Mouse (Mus musculus): ENCODE results near the gene Tecr. TPM values are rescaled to one million over a fixed set of nuclear protein-coding genes. Genes with fewer than 3 reads are reported as not detected.

Tecr gene
- 438 and 474 TPM in 2 replicates for polyA plus RNA-seq (2015; fragmentation: Nextera tagmentation; extraction: Ambion mirVana)

- ATAC-seq (ENCODE audit: extremely low read depth, insufficient number of reproducible peaks, low FRiP score, low TSS enrichment): peak; percentile 94
- Histone ChIP-seq H3K4me2 (peak within 1 kb of the TSS; percentile 97), H3K27ac (replicated peaks) (peak within 1 kb of the TSS; percentile 99), H3K4me3 (peak within 1 kb of the TSS; percentile 93), H3K9ac (peak within 1 kb of the TSS; percentile 97), H3K4me1 (peaks cover 31% of the 10 kb centered on the region), H3K27me3 (replicated peaks) (no peaks in the 10 kb centered on the region), H3K36me3 (peaks cover 36% of the 10 kb centered on the region), H3K9me3 (no peaks in the 10 kb centered on the region)
- under 1% methylated on average over 69 of the region's 69 CpGs for WGBS
These were observed at the start of gene Tecr, which contains the start of gene Dnajb1 for GRCm38 (mm10) chr8:83607661-83608397. TSS of gene Tecr (minus strand) at chr8:83607971. TSS of gene Dnajb1 (plus strand) at chr8:83608193.

DNA sequence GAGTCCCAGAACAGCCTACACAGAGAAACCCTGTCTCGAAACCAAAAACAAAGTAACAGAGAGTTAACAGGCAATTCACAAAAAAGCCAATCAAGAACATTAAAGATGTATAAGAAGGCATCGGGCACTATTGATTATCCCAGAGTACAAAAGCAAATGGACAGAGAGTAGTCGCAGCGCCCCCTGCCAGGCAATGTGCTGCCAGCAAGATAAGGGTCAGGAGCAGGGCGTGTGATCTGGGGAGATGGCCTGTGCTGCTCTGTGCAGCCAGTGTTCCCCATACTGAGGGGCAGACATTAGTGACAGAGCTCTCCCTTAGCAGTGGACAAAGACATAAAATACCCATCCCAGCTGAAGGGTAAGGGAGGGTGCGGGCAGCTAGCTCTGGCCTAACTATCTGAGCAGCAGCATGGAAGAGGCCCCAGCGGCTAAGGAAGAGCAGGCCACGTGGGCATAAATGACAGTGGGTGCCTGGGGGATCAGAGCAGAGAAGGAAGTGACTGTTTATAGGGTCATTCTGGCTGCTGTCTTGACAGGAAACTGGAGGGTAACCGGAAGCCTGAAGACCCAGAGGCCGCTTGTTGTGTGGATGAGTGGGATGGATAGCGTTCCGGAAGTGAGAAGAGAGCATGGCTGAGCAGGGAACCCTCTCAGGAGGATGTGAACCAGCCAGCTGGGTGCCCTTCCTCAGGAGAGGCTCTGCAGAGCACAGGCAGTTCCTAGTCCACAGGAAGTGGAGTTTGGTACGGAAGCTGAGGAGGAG, 48.9 kb upstream of the Tecr start:
- WGBS: 67% methylated on average over 13 of the region's 13 CpGs
- H3K4me1 ChIP-seq: peaks cover 46% of the 10 kb centered on the region
- H3K4me3 ChIP-seq: no peak overlapping the region
- H3K9ac ChIP-seq: no peak overlapping the region
- H3K36me3 ChIP-seq: peaks cover 38% of the 10 kb centered on the region
- H3K27ac ChIP-seq (replicated peaks): peak overlapping the region; percentile 33
- H3K4me2 ChIP-seq: no peak overlapping the region
- no peaks in the 10 kb centered on the region for H3K9me3 ChIP-seq
- no peaks in the 10 kb centered on the region for H3K27me3 ChIP-seq (replicated peaks)
- no peak for ATAC-seq (ENCODE audit: extremely low read depth, insufficient number of reproducible peaks, low FRiP score, low TSS enrichment)

DNA sequence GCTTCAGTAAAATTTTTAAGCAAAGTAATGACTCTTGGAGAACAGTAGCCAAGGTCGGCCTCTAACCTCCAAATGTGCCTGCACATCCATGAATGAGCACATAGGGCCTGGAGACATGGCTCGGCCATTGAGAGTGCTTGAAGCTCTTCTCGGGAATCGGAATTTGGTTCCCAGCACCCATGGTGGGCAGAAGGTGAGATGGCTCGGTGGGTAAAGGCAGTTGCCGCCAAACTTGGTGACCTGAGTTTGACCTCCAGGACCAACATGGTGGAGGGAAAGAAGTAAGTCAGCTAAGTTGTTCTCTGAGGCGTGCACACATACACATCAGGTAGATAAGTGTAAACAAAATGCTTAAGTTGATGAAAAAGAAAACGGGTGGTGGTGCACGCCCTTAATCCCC, 48.3 kb upstream of the Tecr start:
- H3K36me3 ChIP-seq: peaks cover 38% of the 10 kb centered on the region
- H3K27me3 ChIP-seq (replicated peaks): no peaks in the 10 kb centered on the region
- 82% methylated on average over 9 of the region's 9 CpGs for WGBS
- H3K4me1 ChIP-seq: peaks cover 41% of the 10 kb centered on the region
- H3K9me3 ChIP-seq: no peaks in the 10 kb centered on the region
- no peak overlapping the region for H3K4me3 ChIP-seq
- no peak for ATAC-seq (ENCODE audit: extremely low read depth, insufficient number of reproducible peaks, low FRiP score, low TSS enrichment)
- no peak overlapping the region for H3K4me2 ChIP-seq
- peak overlapping the region; percentile 33; the same call in 1 of the 2 replicates for H3K27ac ChIP-seq (replicated peaks)
- no peak overlapping the region for H3K9ac ChIP-seq

DNA sequence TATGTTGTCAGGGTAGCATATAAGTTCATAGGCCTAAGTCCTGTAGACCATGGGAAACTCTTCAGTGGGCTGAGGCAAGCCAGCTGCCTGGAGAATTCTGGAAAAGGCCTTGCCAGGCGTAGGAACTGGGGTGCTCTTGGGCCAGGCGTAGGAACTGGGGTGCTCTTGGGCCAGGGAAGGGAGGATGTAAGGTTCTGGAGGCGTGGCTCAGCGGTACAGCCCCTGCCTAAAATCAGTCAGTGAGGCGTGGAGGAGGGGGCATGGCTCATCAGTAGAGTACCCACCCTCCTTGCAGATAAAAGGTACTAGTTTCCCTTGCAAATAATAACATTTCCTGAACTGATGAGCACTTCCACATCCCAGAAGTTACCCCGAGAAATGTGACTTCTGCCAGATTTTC, 47.0 kb upstream of the Tecr start:
- Histone ChIP-seq H3K4me3 (no peak overlapping the region), H3K9ac (no peak overlapping the region), H3K4me1 (peaks cover 28% of the 10 kb centered on the region), H3K27me3 (replicated peaks) (no peaks in the 10 kb centered on the region), H3K27ac (replicated peaks) (no peak overlapping the region), H3K4me2 (no peak overlapping the region), H3K9me3 (no peaks in the 10 kb centered on the region), H3K36me3 (peaks cover 38% of the 10 kb centered on the region)
- 86% methylated on average over 6 of the region's 6 CpGs for WGBS
- ATAC-seq (ENCODE audit: extremely low read depth, insufficient number of reproducible peaks, low FRiP score, low TSS enrichment): no peak

DNA sequence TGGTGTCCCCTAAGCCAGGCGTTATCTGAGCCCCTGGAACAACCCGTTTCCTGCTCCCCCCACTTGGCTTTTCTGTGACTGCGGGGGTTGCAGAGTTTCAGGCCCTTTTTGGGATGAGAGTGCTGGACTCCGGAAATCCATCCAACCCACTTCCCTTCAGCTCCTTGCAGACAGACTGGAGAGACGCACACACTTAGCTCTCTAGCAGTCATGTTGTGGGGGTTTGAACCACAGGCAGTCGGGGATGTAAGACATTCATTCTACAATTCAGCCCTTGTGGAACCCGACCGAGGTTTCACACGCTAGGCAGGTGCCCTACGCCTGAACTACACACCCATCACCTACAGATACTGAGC, 45.9 kb upstream of the Tecr start:
- Histone ChIP-seq H3K36me3 (peaks cover 30% of the 10 kb centered on the region), H3K27ac (replicated peaks) (peak overlapping the region; percentile 76), H3K9me3 (no peaks in the 10 kb centered on the region), H3K9ac (peak overlapping the region; percentile 88), H3K4me3 (peak overlapping the region; percentile 77), H3K4me2 (peak overlapping the region; percentile 95), H3K4me1 (peaks cover 28% of the 10 kb centered on the region), H3K27me3 (replicated peaks) (no peaks in the 10 kb centered on the region)
- no peak for ATAC-seq (ENCODE audit: extremely low read depth, insufficient number of reproducible peaks, low FRiP score, low TSS enrichment)
- WGBS: 33% methylated on average over 10 of the region's 10 CpGs

- ATAC-seq (ENCODE audit: extremely low read depth, insufficient number of reproducible peaks, low FRiP score, low TSS enrichment): 0 out of 2 replicates have a peak, but pooled peaks have one; percentile 4
- Histone ChIP-seq H3K9me3 (no peaks in the 10 kb centered on the region), H3K9ac (peak overlapping the region; percentile 88), H3K36me3 (peaks cover 27% of the 10 kb centered on the region), H3K4me1 (peaks cover 28% of the 10 kb centered on the region), H3K4me2 (peak overlapping the region; percentile 95), H3K4me3 (peak overlapping the region; percentile 77), H3K27me3 (replicated peaks) (no peaks in the 10 kb centered on the region), H3K27ac (replicated peaks) (peak overlapping the region; percentile 76)
- WGBS: 1% methylated on average over 37 of the region's 46 CpGs
These were observed 45.2 kb upstream of the Tecr start for GRCm38 (mm10) chr8:83652744-83653661.

- Histone ChIP-seq H3K27ac (replicated peaks) (peak within 1 kb of the TSS; percentile 76), H3K9ac (peak within 1 kb of the TSS; percentile 88), H3K27me3 (replicated peaks) (no peaks in the 10 kb centered on the region), H3K4me2 (peak within 1 kb of the TSS; percentile 95), H3K36me3 (peaks cover 19% of the 10 kb centered on the region), H3K9me3 (no peaks in the 10 kb centered on the region), H3K4me1 (peaks cover 28% of the 10 kb centered on the region), H3K4me3 (peak within 1 kb of the TSS; percentile 77)
- WGBS: 4% methylated on average over 48 of the region's 50 CpGs
- peak; percentile 92 for ATAC-seq (ENCODE audit: extremely low read depth, insufficient number of reproducible peaks, low FRiP score, low TSS enrichment)
These were observed 44.4 kb upstream of the Tecr start, which contains the start of gene Gipc1 for GRCm38 (mm10) chr8:83652030-83652743. TSS of gene Gipc1 (plus strand) at chr8:83652677.

- Histone ChIP-seq H3K27me3 (replicated peaks) (peaks cover 4% of the 10 kb centered on the region; the same call in 1 of the 2 replicates), H3K4me1 (peaks cover 15% of the 10 kb centered on the region), H3K9me3 (no peaks in the 10 kb centered on the region), H3K36me3 (no peaks in the 10 kb centered on the region; the same call in 1 of the 2 replicates), H3K9ac (no peak overlapping the region), H3K4me2 (no peak overlapping the region), H3K27ac (replicated peaks) (no peak overlapping the region), H3K4me3 (no peak overlapping the region)
- 89% methylated on average over 6 of the region's 6 CpGs for WGBS
- no peak for ATAC-seq (ENCODE audit: extremely low read depth, insufficient number of reproducible peaks, low FRiP score, low TSS enrichment)
These were observed 41.9 kb upstream of the Tecr start for GRCm38 (mm10) chr8:83649699-83650098.

- WGBS: 87% methylated on average over 4 of the region's 4 CpGs
- Histone ChIP-seq H3K4me3 (no peak overlapping the region), H3K36me3 (no peaks in the 10 kb centered on the region), H3K27me3 (replicated peaks) (peaks cover 11% of the 10 kb centered on the region; the same call in 1 of the 2 replicates), H3K4me1 (peaks cover 4% of the 10 kb centered on the region; the same call in 1 of the 2 replicates), H3K9ac (no peak overlapping the region), H3K4me2 (no peak overlapping the region), H3K9me3 (no peaks in the 10 kb centered on the region), H3K27ac (replicated peaks) (no peak overlapping the region)
- no peak for ATAC-seq (ENCODE audit: extremely low read depth, insufficient number of reproducible peaks, low FRiP score, low TSS enrichment)
These were observed 40.3 kb upstream of the Tecr start for GRCm38 (mm10) chr8:83648031-83648430.

DNA sequence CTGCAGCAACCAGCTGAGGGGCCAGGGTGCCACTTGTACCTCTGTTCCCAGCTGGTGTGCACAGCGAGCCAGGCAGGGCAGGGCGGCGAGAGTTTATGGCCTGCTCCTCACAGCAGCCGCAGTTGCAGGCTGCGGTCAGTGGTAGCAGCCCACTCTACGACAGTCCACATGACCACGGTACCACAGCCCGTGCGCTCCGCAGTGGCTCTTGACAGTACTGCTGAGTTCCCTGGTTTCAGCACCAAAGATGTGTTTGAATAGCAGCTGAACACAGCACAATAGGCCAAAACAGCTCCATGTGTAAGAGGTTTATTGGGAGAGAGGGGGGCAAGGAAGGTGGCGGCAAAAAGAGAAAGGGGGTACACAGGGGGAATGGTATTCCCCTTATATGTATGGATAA, 39.7 kb upstream of the Tecr start:
- H3K27me3 ChIP-seq (replicated peaks): peaks cover 11% of the 10 kb centered on the region; the same call in 1 of the 2 replicates
- 87% methylated on average over 11 of the region's 11 CpGs for WGBS
- H3K36me3 ChIP-seq: no peaks in the 10 kb centered on the region
- H3K9ac ChIP-seq: no peak overlapping the region
- H3K27ac ChIP-seq (replicated peaks): no peak overlapping the region
- ATAC-seq (ENCODE audit: extremely low read depth, insufficient number of reproducible peaks, low FRiP score, low TSS enrichment): no peak
- no peak overlapping the region for H3K4me2 ChIP-seq
- H3K4me1 ChIP-seq: peaks cover 4% of the 10 kb centered on the region; the same call in 1 of the 2 replicates
- no peaks in the 10 kb centered on the region for H3K9me3 ChIP-seq
- H3K4me3 ChIP-seq: no peak overlapping the region

Data from heart, embryonic 13.5 days (tissue).